Mouse (Mus musculus): ENCODE results near the gene Pdzd2. TPM values are rescaled to one million over a fixed set of nuclear protein-coding genes. Genes with fewer than 3 reads are reported as not detected.
A peak's percentile ranks its signal among the peaks of the same experiment; 100 is the strongest.

The Pdzd2 gene
- polyA plus RNA-seq, 1 experiment: 2.4 TPM

GRCm38 (mm10) chr15:12674026-12674425 is 65.7 kb downstream of the Pdzd2 start:
- TF ChIP-seq POLR2A (IDR thresholded peaks at IDR 0.05; ENCODE audit: low read depth, low read length): no peak
- no peak for TF ChIP-seq CTCF (IDR thresholded peaks at IDR 0.05; ENCODE audit: extremely low read depth, insufficient read length, insufficient replicate concordance, low read depth, low read length)
- no peaks in the 10 kb centered on the region for H3K27me3 ChIP-seq (ENCODE audit: control insufficient read depth, insufficient read depth, low read length)
- WGBS: 76% methylated on average over 5 of the region's 5 CpGs
- H3K36me3 ChIP-seq (ENCODE audit: control insufficient read depth, insufficient read depth, low read length): no peaks in the 10 kb centered on the region
- no peak overlapping the region for H3K4me3 ChIP-seq (ENCODE audit: low read depth, low read length)
- no peaks in the 10 kb centered on the region for H3K4me1 ChIP-seq (ENCODE audit: control insufficient read depth, insufficient read depth, insufficient read length, low read length)
- H3K27ac ChIP-seq (ENCODE audit: insufficient read depth, low read depth, low read length): no peak overlapping the region

- no peak overlapping the region for H3K27ac ChIP-seq (ENCODE audit: insufficient read depth, low read depth, low read length)
- WGBS: 50% methylated on average over 21 of the region's 21 CpGs
- no peaks in the 10 kb centered on the region for H3K36me3 ChIP-seq (ENCODE audit: control insufficient read depth, insufficient read depth, low read length)
- peak overlapping the region; percentile 5; the same call in 1 of the 2 replicates for H3K4me3 ChIP-seq (ENCODE audit: low read depth, low read length)
- no peaks in the 10 kb centered on the region for H3K27me3 ChIP-seq (ENCODE audit: control insufficient read depth, insufficient read depth, low read length)
- no peak for TF ChIP-seq CTCF (IDR thresholded peaks at IDR 0.05; ENCODE audit: extremely low read depth, insufficient read length, insufficient replicate concordance, low read depth, low read length)
- TF ChIP-seq POLR2A (IDR thresholded peaks at IDR 0.05; ENCODE audit: low read depth, low read length): no peak
- H3K4me1 ChIP-seq (ENCODE audit: control insufficient read depth, insufficient read depth, insufficient read length, low read length): no peaks in the 10 kb centered on the region
Observed at GRCm38 (mm10) chr15:12667760-12668520, 71.8 kb downstream of the Pdzd2 start.

GRCm38 (mm10) chr15:12665946-12666345 is 73.8 kb downstream of the Pdzd2 start:
- no peaks in the 10 kb centered on the region for H3K27me3 ChIP-seq (ENCODE audit: control insufficient read depth, insufficient read depth, low read length)
- H3K4me1 ChIP-seq (ENCODE audit: control insufficient read depth, insufficient read depth, insufficient read length, low read length): no peaks in the 10 kb centered on the region
- H3K4me3 ChIP-seq (ENCODE audit: low read depth, low read length): no peak overlapping the region
- H3K27ac ChIP-seq (ENCODE audit: insufficient read depth, low read depth, low read length): no peak overlapping the region
- WGBS: 84% methylated on average over 6 of the region's 6 CpGs
- no peaks in the 10 kb centered on the region for H3K36me3 ChIP-seq (ENCODE audit: control insufficient read depth, insufficient read depth, low read length)
- TF ChIP-seq CTCF (IDR thresholded peaks at IDR 0.05; ENCODE audit: extremely low read depth, insufficient read length, insufficient replicate concordance, low read depth, low read length) (no peak), POLR2A (IDR thresholded peaks at IDR 0.05; ENCODE audit: low read depth, low read length) (no peak)

GRCm38 (mm10) chr15:12663351-12663750 is 76.4 kb downstream of the Pdzd2 start:
- H3K4me3 ChIP-seq (ENCODE audit: low read depth, low read length): no peak overlapping the region

GRCm38 (mm10) chr15:12660320-12660719 is 79.4 kb downstream of the Pdzd2 start:
- Histone ChIP-seq H3K36me3 (ENCODE audit: control insufficient read depth, insufficient read depth, low read length) (no peaks in the 10 kb centered on the region), H3K4me1 (ENCODE audit: control insufficient read depth, insufficient read depth, insufficient read length, low read length) (no peaks in the 10 kb centered on the region), H3K27me3 (ENCODE audit: control insufficient read depth, insufficient read depth, low read length) (no peaks in the 10 kb centered on the region), H3K27ac (ENCODE audit: insufficient read depth, low read depth, low read length) (no peak overlapping the region), H3K4me3 (ENCODE audit: low read depth, low read length) (no peak overlapping the region)
- 79% methylated on average over 9 of the region's 9 CpGs for WGBS
- no peak for TF ChIP-seq POLR2A (IDR thresholded peaks at IDR 0.05; ENCODE audit: low read depth, low read length)
- TF ChIP-seq CTCF (IDR thresholded peaks at IDR 0.05; ENCODE audit: extremely low read depth, insufficient read length, insufficient replicate concordance, low read depth, low read length): no peak

More at GRCm38 (mm10) chr15:12663351-12663750, 76.4 kb downstream of the Pdzd2 start:
- Histone ChIP-seq H3K36me3 (ENCODE audit: control insufficient read depth, insufficient read depth, low read length) (no peaks in the 10 kb centered on the region), H3K4me1 (ENCODE audit: control insufficient read depth, insufficient read depth, insufficient read length, low read length) (no peaks in the 10 kb centered on the region), H3K27ac (ENCODE audit: insufficient read depth, low read depth, low read length) (no peak overlapping the region), H3K27me3 (ENCODE audit: control insufficient read depth, insufficient read depth, low read length) (no peaks in the 10 kb centered on the region)
- TF ChIP-seq CTCF (IDR thresholded peaks at IDR 0.05; ENCODE audit: extremely low read depth, insufficient read length, insufficient replicate concordance, low read depth, low read length): no peak
- no peak for TF ChIP-seq POLR2A (IDR thresholded peaks at IDR 0.05; ENCODE audit: low read depth, low read length)
- WGBS: 88% methylated on average over 9 of the region's 9 CpGs

GRCm38 (mm10) chr15:12655959-12656662 is 83.6 kb downstream of the Pdzd2 start:
- TF ChIP-seq CTCF (IDR thresholded peaks at IDR 0.05; ENCODE audit: extremely low read depth, insufficient read length, insufficient replicate concordance, low read depth, low read length): no peak
- TF ChIP-seq POLR2A (IDR thresholded peaks at IDR 0.05; ENCODE audit: low read depth, low read length): no peak
- no peak overlapping the region for H3K4me3 ChIP-seq (ENCODE audit: low read depth, low read length)
- H3K27ac ChIP-seq (ENCODE audit: insufficient read depth, low read depth, low read length): no peak overlapping the region
- WGBS: 73% methylated on average over 6 of the region's 6 CpGs
- H3K27me3 ChIP-seq (ENCODE audit: control insufficient read depth, insufficient read depth, low read length): no peaks in the 10 kb centered on the region
- no peaks in the 10 kb centered on the region for H3K4me1 ChIP-seq (ENCODE audit: control insufficient read depth, insufficient read depth, insufficient read length, low read length)
- H3K36me3 ChIP-seq (ENCODE audit: control insufficient read depth, insufficient read depth, low read length): no peaks in the 10 kb centered on the region

GRCm38 (mm10) chr15:12655316-12655715 is 84.4 kb downstream of the Pdzd2 start:
- Histone ChIP-seq H3K36me3 (ENCODE audit: control insufficient read depth, insufficient read depth, low read length) (no peaks in the 10 kb centered on the region), H3K4me3 (ENCODE audit: low read depth, low read length) (no peak overlapping the region), H3K27ac (ENCODE audit: insufficient read depth, low read depth, low read length) (no peak overlapping the region), H3K27me3 (ENCODE audit: control insufficient read depth, insufficient read depth, low read length) (no peaks in the 10 kb centered on the region), H3K4me1 (ENCODE audit: control insufficient read depth, insufficient read depth, insufficient read length, low read length) (no peaks in the 10 kb centered on the region)
- WGBS: 91% methylated on average over 7 of the region's 7 CpGs
- TF ChIP-seq POLR2A (IDR thresholded peaks at IDR 0.05; ENCODE audit: low read depth, low read length) (no peak), CTCF (IDR thresholded peaks at IDR 0.05; ENCODE audit: extremely low read depth, insufficient read length, insufficient replicate concordance, low read depth, low read length) (no peak)
